ENCODE assay signal across 8 mouse cellular contexts in genomic region chr11:60115024-60115538, GRCm38 (mm10). TPM values are rescaled to one million over a fixed set of nuclear protein-coding genes. Genes with fewer than 3 reads are reported as not detected.
DNase-seq lines count a peak whose midpoint lies in the region; ATAC-seq and TF ChIP-seq lines count a peak whose summit lies in the region.

No protein-coding gene starts in this region.

- H3K4me1 ChIP-seq in ES-Bruce4 (ENCODE audit: control insufficient read depth, insufficient read depth, low read length), result peaks cover 5% of the 10 kb centered on the region
- peaks cover 21% of the 10 kb centered on the region for H3K4me1 ChIP-seq in forebrain, embryonic 11.5 days (replicated peaks; ENCODE audit: control insufficient read depth, insufficient read depth, low read length)
- peaks cover 73% of the 10 kb centered on the region for H3K4me1 ChIP-seq in heart, embryonic 16.5 days (ENCODE audit: control insufficient read depth, insufficient read depth, low read length)
- peaks cover 53% of the 10 kb centered on the region for H3K4me1 ChIP-seq in liver, postnatal 0 days (ENCODE audit: insufficient read depth)
- peaks cover 70% of the 10 kb centered on the region for H3K4me1 ChIP-seq in neural tube, embryonic 13.5 days (replicated peaks)
- H3K4me1 ChIP-seq in testis, adult 2 months (ENCODE audit: control insufficient read depth, insufficient read depth, low read length), result peaks cover 18% of the 10 kb centered on the region

- no peaks in the 10 kb centered on the region for H3K36me3 ChIP-seq in ES-Bruce4 (ENCODE audit: control insufficient read depth, insufficient read depth, low read length, poor library complexity, severe bottlenecking)
- no peaks in the 10 kb centered on the region for H3K36me3 ChIP-seq in forebrain, embryonic 11.5 days (ENCODE audit: control insufficient read depth, insufficient read depth, low read length)
- no peaks in the 10 kb centered on the region for H3K36me3 ChIP-seq in heart, embryonic 16.5 days (ENCODE audit: control insufficient read depth, insufficient read depth)
- no peaks in the 10 kb centered on the region for H3K36me3 ChIP-seq in liver, postnatal 0 days (replicated peaks; ENCODE audit: insufficient read depth, low read length)
- H3K36me3 ChIP-seq in neural tube, embryonic 13.5 days, result no peaks in the 10 kb centered on the region
- no peaks in the 10 kb centered on the region; the same call in 1 of the 2 replicates for H3K36me3 ChIP-seq in testis, adult 2 months (ENCODE audit: control insufficient read depth, insufficient read depth, low read length)

- peak overlapping the region; percentile 74 for H3K9ac ChIP-seq in ES-Bruce4 (ENCODE audit: low read depth, poor library complexity, severe bottlenecking)
- peak overlapping the region; percentile 57 for H3K9ac ChIP-seq in forebrain, embryonic 11.5 days (ENCODE audit: low read length)
- peak overlapping the region; percentile 81 for H3K9ac ChIP-seq in heart, embryonic 16.5 days (ENCODE audit: low read length)
- peak overlapping the region; percentile 66 for H3K9ac ChIP-seq in liver, postnatal 0 days (replicated peaks)
- peak overlapping the region; percentile 80 for H3K9ac ChIP-seq in neural tube, embryonic 13.5 days

- H3K27ac ChIP-seq in ES-Bruce4 (ENCODE audit: insufficient read depth, low read length), result peak overlapping the region; percentile 88
- H3K27ac ChIP-seq in forebrain, embryonic 11.5 days (ENCODE audit: low read depth, low read length), result peak overlapping the region; percentile 84
- peak overlapping the region; percentile 99 for H3K27ac ChIP-seq in heart, embryonic 16.5 days (ENCODE audit: low read length)
- peak overlapping the region; percentile 93 for H3K27ac ChIP-seq in liver, postnatal 0 days (ENCODE audit: low read depth)
- H3K27ac ChIP-seq in neural tube, embryonic 13.5 days (replicated peaks), result peak overlapping the region; percentile 94
- peak overlapping the region; percentile 81 for H3K27ac ChIP-seq in testis, adult 2 months (ENCODE audit: control insufficient read depth, insufficient read depth, low read depth, low read length)

- no peak for TF ChIP-seq EP300 in ES-Bruce4 (IDR thresholded peaks at IDR 0.05; ENCODE audit: insufficient read depth, low read depth, low read length)
- no peak for TF ChIP-seq EP300 in liver, postnatal 0 days (IDR thresholded peaks at IDR 0.05; ENCODE audit: low read depth)

- H3K4me3 ChIP-seq in ES-Bruce4 (ENCODE audit: low read depth, low read length), result peak overlapping the region; percentile 89
- peak overlapping the region; percentile 44 for H3K4me3 ChIP-seq in forebrain, embryonic 11.5 days (ENCODE audit: low read depth, low read length)
- peak overlapping the region; percentile 61 for H3K4me3 ChIP-seq in heart, embryonic 16.5 days (ENCODE audit: low read length)
- peak overlapping the region; percentile 67 for H3K4me3 ChIP-seq in liver, postnatal 0 days (ENCODE audit: low read depth, low read length)
- peak overlapping the region; percentile 47 for H3K4me3 ChIP-seq in neural tube, embryonic 13.5 days
- peak overlapping the region; percentile 94 for H3K4me3 ChIP-seq in testis, adult 2 months (ENCODE audit: control insufficient read depth, low read depth, low read length)

- peak; percentile 1 for TF ChIP-seq POLR2A in ES-Bruce4 (IDR thresholded peaks at IDR 0.05; ENCODE audit: insufficient read depth, low read length)
- peak; percentile 46; the same call in 1 of the 2 replicates for TF ChIP-seq POLR2A in testis, adult 2 months (IDR thresholded peaks at IDR 0.05; ENCODE audit: control insufficient read depth, low read depth, low read length)

- peak; percentile 93 for DNase-seq in c-Kit-positive CD71-positive TER-119-positive erythroid progenitor cells, embryonic 14.5 days (ENCODE audit: low spot score)
- peak; percentile 96 for DNase-seq in forebrain, embryonic 11.5 days (ENCODE audit: low spot score)
- DNase-seq in kidney, postnatal 36 days, result peak; percentile 97
- DNase-seq in liver, postnatal 0 days, result peak; percentile 98

- under 1% methylated on average over 38 of the region's 43 CpGs for WGBS in forebrain, embryonic 11.5 days
- WGBS in heart, embryonic 16.5 days, result under 1% methylated on average over 41 of the region's 43 CpGs
- under 1% methylated on average over 36 of the region's 43 CpGs for WGBS in liver, postnatal 0 days (ENCODE audit: insufficient replicate concordance)
- under 1% methylated on average over 43 of the region's 43 CpGs for WGBS in neural tube, embryonic 13.5 days

- H3K4me2 ChIP-seq in forebrain, embryonic 11.5 days (ENCODE audit: low read depth, low read length, severe bottlenecking), result peak overlapping the region; percentile 73
- H3K4me2 ChIP-seq in heart, embryonic 16.5 days (ENCODE audit: low read depth, low read length), result peak overlapping the region; percentile 91
- peak overlapping the region; percentile 95 for H3K4me2 ChIP-seq in liver, postnatal 0 days (ENCODE audit: low read depth, low read length)
- peak overlapping the region; percentile 76 for H3K4me2 ChIP-seq in neural tube, embryonic 13.5 days

- TF ChIP-seq CTCF in ES-Bruce4 (IDR thresholded peaks at IDR 0.05; ENCODE audit: low read depth, low read length), result no peak
- TF ChIP-seq CTCF in liver, postnatal 0 days (IDR thresholded peaks at IDR 0.05; ENCODE audit: low read depth), result no peak
- no peak for TF ChIP-seq CTCF in testis, adult 2 months (IDR thresholded peaks at IDR 0.05; ENCODE audit: control insufficient read depth, insufficient read depth, insufficient replicate concordance, low read depth, low read length)

- H3K9me3 ChIP-seq in ES-Bruce4 (replicated peaks; ENCODE audit: control insufficient read depth, insufficient read depth, low read length, poor library complexity, severe bottlenecking), result no peaks in the 10 kb centered on the region
- no peaks in the 10 kb centered on the region for H3K9me3 ChIP-seq in forebrain, embryonic 11.5 days (ENCODE audit: control insufficient read depth, low read length)
- no peaks in the 10 kb centered on the region for H3K9me3 ChIP-seq in heart, embryonic 16.5 days (replicated peaks; ENCODE audit: control insufficient read depth, low read length)
- H3K9me3 ChIP-seq in liver, postnatal 0 days (ENCODE audit: low read length), result no peaks in the 10 kb centered on the region
- H3K9me3 ChIP-seq in neural tube, embryonic 13.5 days, result no peaks in the 10 kb centered on the region

- H3K27me3 ChIP-seq in ES-Bruce4 (ENCODE audit: control insufficient read depth, insufficient read depth, low read length, poor library complexity, severe bottlenecking), result no peaks in the 10 kb centered on the region
- no peaks in the 10 kb centered on the region for H3K27me3 ChIP-seq in forebrain, embryonic 11.5 days (ENCODE audit: control insufficient read depth, insufficient read depth, low read length)
- H3K27me3 ChIP-seq in heart, embryonic 16.5 days (ENCODE audit: control insufficient read depth, insufficient read depth, low read length), result no peaks in the 10 kb centered on the region
- no peaks in the 10 kb centered on the region for H3K27me3 ChIP-seq in liver, postnatal 0 days (ENCODE audit: insufficient read depth, low read length)
- no peaks in the 10 kb centered on the region for H3K27me3 ChIP-seq in neural tube, embryonic 13.5 days
- no peaks in the 10 kb centered on the region for H3K27me3 ChIP-seq in testis, adult 2 months (ENCODE audit: control insufficient read depth, insufficient read depth, low read length)

- ATAC-seq in forebrain, embryonic 11.5 days (replicated peaks; ENCODE audit: low FRiP score), result peak; percentile 94
- ATAC-seq in heart, embryonic 16.5 days (replicated peaks; ENCODE audit: extremely low read depth, insufficient read depth, low FRiP score), result peak; percentile 94
- ATAC-seq in liver, postnatal 0 days, result peak; percentile 94
- ATAC-seq in neural tube, embryonic 13.5 days (ENCODE audit: low read depth), result peak; percentile 93

RNA-seq across cellular contexts. Expression of gene Rai1, which starts 10.3 kb away (rescaled TPM):
- 21.9 and 27.4 TPM in 2 replicates for polyA plus RNA-seq in ES-Bruce4 (2011; ENCODE audit: insufficient read depth, insufficient read length, low read depth, missing spikeins)
- 28.5 and 36.4 TPM in 2 replicates for polyA plus RNA-seq in forebrain, embryonic 11.5 days (2014; fragmentation: Nextera tagmentation; extraction: Ambion mirVana)
- polyA plus RNA-seq in heart, embryonic 16.5 days (2015; fragmentation: Nextera tagmentation; extraction: Ambion mirVana), result 15.7 TPM in 2 replicates
- polyA plus RNA-seq in liver, postnatal 0 days (2015; fragmentation: Nextera tagmentation; extraction: Ambion mirVana), result 3.8 and 4.4 TPM in 2 replicates
- polyA plus RNA-seq in neural tube, embryonic 13.5 days (2015; fragmentation: Nextera tagmentation; extraction: Ambion mirVana), result 29.9 and 30.0 TPM in 2 replicates
- polyA plus RNA-seq in testis, adult 2 months (2012; rRNA removed), result 5.2 and 6.0 TPM in 2 replicates

Comparison
In these comparisons a context has a peak if more than half of its experiments do, and no peak if none do; other contexts are left out.
1. Peak in every context shown above with its lines: DNase-seq, ATAC-seq, H3K4me3 ChIP-seq and H3K27ac ChIP-seq.
2. H3K4me3 ChIP-seq: peak in every context shown above with its lines; median percentile 94 in testis, adult 2 months; 89 in ES-Bruce4; 67 in liver, postnatal 0 days; 61 in heart, embryonic 16.5 days; 47 in neural tube, embryonic 13.5 days; 44 in forebrain, embryonic 11.5 days.